Mouse (Mus musculus): ENCODE measurements around the gene Ssh1.

DNA sequence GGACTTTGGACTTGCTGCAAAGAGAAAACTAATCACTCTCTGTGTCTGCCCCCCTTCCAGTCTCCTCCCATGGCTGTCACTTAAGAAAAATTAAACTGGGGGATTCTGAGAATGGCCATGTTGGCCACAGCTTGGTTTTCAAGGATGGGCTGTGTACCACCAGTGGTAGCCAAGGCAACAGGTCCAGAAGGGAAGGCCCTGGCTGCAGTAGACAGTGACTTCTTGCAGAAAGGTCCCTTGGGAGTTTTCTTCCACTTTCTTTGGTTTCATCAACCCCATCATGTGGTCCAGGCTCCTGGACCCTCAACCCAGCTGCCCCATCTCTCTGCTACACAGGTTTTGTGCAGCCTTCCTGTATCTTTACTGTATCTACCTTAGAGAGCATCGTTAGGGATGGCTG lies 47.2 kb upstream of the Ssh1 start:
- no peak for TF ChIP-seq CTCF (IDR thresholded peaks at IDR 0.05; ENCODE audit: borderline replicate concordance, control insufficient read depth, extremely low read depth, insufficient read depth, low read length, poor library complexity)
- no peak for TF ChIP-seq POLR2A (IDR thresholded peaks at IDR 0.05; ENCODE audit: control insufficient read depth, extremely low read depth, insufficient read depth, low read length, poor library complexity)

All from thymus, adult 2 months (tissue).